Mouse (Mus musculus): ENCODE data around the gene Rwdd4a. TPM values are rescaled to one million over a fixed set of nuclear protein-coding genes. Genes with fewer than 3 reads are reported as not detected.

Rwdd4a gene
- polyA plus RNA-seq, 1 experiment from 2014 or later = 46.1 TPM

- Histone ChIP-seq H3K9me3 (ENCODE audit: low read depth, low read length) (no peaks in the 10 kb centered on the region), H3K9ac (no peak overlapping the region), H3K36me3 (ENCODE audit: insufficient read depth) (no peaks in the 10 kb centered on the region), H3K4me3 (ENCODE audit: low read depth, low read length) (no peak overlapping the region), H3K4me1 (ENCODE audit: insufficient read depth) (no peaks in the 10 kb centered on the region), H3K27me3 (ENCODE audit: insufficient read depth, low read length) (no peaks in the 10 kb centered on the region), H3K27ac (ENCODE audit: low read depth) (no peak overlapping the region), H3K4me2 (no peak overlapping the region)
- no peak for TF ChIP-seq CTCF (IDR thresholded peaks at IDR 0.05; ENCODE audit: low read depth)
- 84% methylated on average over 7 of the region's 7 CpGs for WGBS
- DNase-seq (no peak), ATAC-seq (ENCODE audit: insufficient read depth) (no peak)
These were observed 48.0 kb downstream of the Rwdd4a start for GRCm38 (mm10) chr8:47581454-47581853.

DNA sequence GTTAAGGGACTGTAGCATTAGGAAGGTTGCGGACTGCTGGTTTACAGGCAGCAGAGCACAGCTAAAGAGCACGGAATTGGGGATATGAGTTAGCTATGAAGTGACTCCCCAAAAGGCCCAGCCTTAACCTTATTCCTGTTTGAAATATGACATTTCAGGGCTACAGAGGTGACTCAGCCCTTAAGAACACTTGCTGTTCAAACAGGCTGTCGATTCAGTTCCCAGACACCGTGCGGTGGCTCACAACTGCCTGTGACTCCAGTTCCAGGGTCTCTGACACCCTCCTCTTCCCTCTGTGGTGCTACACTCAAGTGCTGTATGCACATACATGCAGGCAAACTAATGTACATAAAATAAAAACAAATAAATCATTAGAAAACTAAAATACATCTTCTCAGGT, 55.2 kb downstream of the Rwdd4a start:
- ATAC-seq (ENCODE audit: insufficient read depth) (no peak), DNase-seq (no peak)
- no peak overlapping the region for H3K27ac ChIP-seq (ENCODE audit: low read depth)
- WGBS = 76% methylated on average over 5 of the region's 5 CpGs
- H3K4me2 ChIP-seq = no peak overlapping the region
- no peak overlapping the region for H3K9ac ChIP-seq
- H3K4me1 ChIP-seq (ENCODE audit: insufficient read depth) = no peaks in the 10 kb centered on the region
- H3K27me3 ChIP-seq (ENCODE audit: insufficient read depth, low read length) = no peaks in the 10 kb centered on the region
- no peaks in the 10 kb centered on the region for H3K9me3 ChIP-seq (ENCODE audit: low read depth, low read length)
- H3K36me3 ChIP-seq (ENCODE audit: insufficient read depth) = no peaks in the 10 kb centered on the region
- no peak overlapping the region for H3K4me3 ChIP-seq (ENCODE audit: low read depth, low read length)
- TF ChIP-seq CTCF (IDR thresholded peaks at IDR 0.05; ENCODE audit: low read depth) = no peak

- no peak overlapping the region for H3K27ac ChIP-seq (ENCODE audit: low read depth)
- ATAC-seq (ENCODE audit: insufficient read depth) = no peak
- 86% methylated on average over 10 of the region's 10 CpGs for WGBS
These were observed 56.9 kb downstream of the Rwdd4a start for GRCm38 (mm10) chr8:47590400-47590799.

DNA sequence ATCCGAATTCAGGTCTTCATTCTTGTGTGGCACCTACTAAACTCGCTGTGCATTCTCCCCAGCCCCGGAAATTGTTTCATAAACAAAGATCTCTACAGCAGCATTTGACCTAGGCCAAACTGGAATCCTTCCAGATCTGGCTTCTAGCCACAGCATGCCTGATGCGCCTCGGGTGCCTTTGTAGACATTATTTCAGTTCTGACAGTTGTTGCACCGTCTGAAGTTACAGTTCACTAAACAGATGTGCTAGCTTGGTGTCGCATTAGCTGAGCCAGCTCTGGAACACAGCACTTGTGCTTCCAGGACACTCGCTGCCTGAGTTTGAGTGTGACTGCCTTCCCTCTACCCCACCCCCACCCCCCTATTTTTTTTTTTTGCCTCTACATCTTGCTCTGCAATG, 67.2 kb downstream of the Rwdd4a start:
- H3K9ac ChIP-seq = no peak overlapping the region
- H3K9me3 ChIP-seq (ENCODE audit: low read depth, low read length) = no peaks in the 10 kb centered on the region
- no peak overlapping the region for H3K27ac ChIP-seq (ENCODE audit: low read depth)
- ATAC-seq (ENCODE audit: insufficient read depth) (peak; percentile 63; the same call in 1 of the 2 replicates), DNase-seq (peak; percentile 82)
- H3K36me3 ChIP-seq (ENCODE audit: insufficient read depth) = no peaks in the 10 kb centered on the region
- no peak overlapping the region for H3K4me3 ChIP-seq (ENCODE audit: low read depth, low read length)
- H3K27me3 ChIP-seq (ENCODE audit: insufficient read depth, low read length) = no peaks in the 10 kb centered on the region
- 37% methylated on average over 8 of the region's 8 CpGs for WGBS
- H3K4me2 ChIP-seq = no peak overlapping the region
- no peak for TF ChIP-seq CTCF (IDR thresholded peaks at IDR 0.05; ENCODE audit: low read depth)
- no peaks in the 10 kb centered on the region for H3K4me1 ChIP-seq (ENCODE audit: insufficient read depth)

More at GRCm38 (mm10) chr8:47590400-47590799, 56.9 kb downstream of the Rwdd4a start:
- Histone ChIP-seq H3K36me3 (ENCODE audit: insufficient read depth) (no peaks in the 10 kb centered on the region), H3K27me3 (ENCODE audit: insufficient read depth, low read length) (no peaks in the 10 kb centered on the region), H3K4me2 (no peak overlapping the region), H3K9me3 (ENCODE audit: low read depth, low read length) (no peaks in the 10 kb centered on the region), H3K4me3 (ENCODE audit: low read depth, low read length) (no peak overlapping the region), H3K9ac (no peak overlapping the region), H3K4me1 (ENCODE audit: insufficient read depth) (no peaks in the 10 kb centered on the region)
- no peak for TF ChIP-seq CTCF (IDR thresholded peaks at IDR 0.05; ENCODE audit: low read depth)
- no peak for DNase-seq

Small RNA genes within 50 kb of the gene (microRNA-seq; reads per million reads assigned to microRNA genes)
- gene Gm27409 (ENCODE audit: borderline number of aligned reads) = not detected

Other genes with a start within 250 kb of the Rwdd4a start
- 11.7 and 11.9 TPM in 2 replicates for gene Stox2, start 87.3 kb upstream of the Rwdd4a start, polyA plus RNA-seq (2014; fragmentation: Nextera tagmentation; extraction: Ambion mirVana)
- gene Trappc11, start 194 bp upstream of the Rwdd4a start, polyA plus RNA-seq (2014; fragmentation: Nextera tagmentation; extraction: Ambion mirVana) = 28.9 and 31.1 TPM in 2 replicates
- gene Ing2, start 141.9 kb downstream of the Rwdd4a start, polyA plus RNA-seq (2014; fragmentation: Nextera tagmentation; extraction: Ambion mirVana) = 11.8 and 14.6 TPM in 2 replicates
- gene Cdkn2aip, start 180.3 kb downstream of the Rwdd4a start, polyA plus RNA-seq (2014; fragmentation: Nextera tagmentation; extraction: Ambion mirVana) = 24.3 and 25.2 TPM in 2 replicates

Data from lung, embryonic 14.5 days (tissue).